Mouse (Mus musculus) monocyte, adult 2 months (primary cell): ENCODE results near the gene Mark4.

ENCODE experiments used
- DNase-seq, 2 experiments: peaks; one replicate each; pipeline ENCODE4 v3.0.0; 2022; ENCODE audit warnings: low spot score in 2 of 2, low read depth in 1 of 2

Gene Mark4

DNA sequence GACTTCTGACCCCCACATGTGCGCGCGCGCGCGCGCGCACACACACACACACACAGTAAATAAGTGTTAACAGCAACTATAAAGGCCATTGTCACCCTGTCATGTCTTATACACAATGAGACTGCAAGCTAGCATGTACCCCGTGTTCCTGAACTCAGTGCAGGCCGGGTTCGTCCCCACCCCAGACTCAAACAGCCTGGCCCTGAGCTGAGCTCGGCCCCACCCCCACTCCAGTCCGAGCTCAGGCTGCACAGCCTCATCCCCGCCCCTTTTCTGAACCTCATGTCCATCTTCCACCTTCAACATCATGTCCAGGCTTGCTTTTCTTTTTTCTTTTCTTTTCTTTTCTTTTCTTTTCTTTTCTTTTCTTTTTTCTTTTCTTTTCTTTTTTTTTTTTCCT, 11.7 kb upstream of the Mark4 start:
- no peak for DNase-seq

- no peak for DNase-seq
Measured at GRCm38 (mm10) chr7:19469404-19469803, 10.8 kb upstream of the Mark4 start.

DNA sequence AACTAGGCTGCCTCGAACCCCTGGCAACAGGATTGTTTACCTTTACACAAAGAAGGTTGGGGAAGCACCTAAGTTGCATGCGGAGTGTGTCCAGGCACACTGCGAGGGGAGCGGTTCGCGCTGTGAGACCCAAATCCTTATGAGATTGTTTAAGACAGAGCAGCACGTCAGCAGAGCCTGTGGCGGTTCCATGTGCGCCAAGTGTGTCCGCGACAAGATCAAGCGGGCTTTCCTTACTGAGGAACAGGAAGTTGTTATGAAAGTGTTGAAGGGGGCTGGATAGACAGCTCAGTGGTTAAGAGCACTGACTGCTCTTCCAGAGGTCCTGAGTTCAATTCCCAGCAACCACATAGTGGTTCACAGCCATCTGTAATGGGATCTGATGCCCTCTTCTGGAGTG, 9.7 kb upstream of the Mark4 start:
- DNase-seq, result no peak

GRCm38 (mm10) chr7:19467638-19468037, 9.0 kb upstream of the Mark4 start:
- no peak for DNase-seq

- DNase-seq, result no peak
Measured at GRCm38 (mm10) chr7:19466602-19467145, 8.1 kb upstream of the Mark4 start.

DNA sequence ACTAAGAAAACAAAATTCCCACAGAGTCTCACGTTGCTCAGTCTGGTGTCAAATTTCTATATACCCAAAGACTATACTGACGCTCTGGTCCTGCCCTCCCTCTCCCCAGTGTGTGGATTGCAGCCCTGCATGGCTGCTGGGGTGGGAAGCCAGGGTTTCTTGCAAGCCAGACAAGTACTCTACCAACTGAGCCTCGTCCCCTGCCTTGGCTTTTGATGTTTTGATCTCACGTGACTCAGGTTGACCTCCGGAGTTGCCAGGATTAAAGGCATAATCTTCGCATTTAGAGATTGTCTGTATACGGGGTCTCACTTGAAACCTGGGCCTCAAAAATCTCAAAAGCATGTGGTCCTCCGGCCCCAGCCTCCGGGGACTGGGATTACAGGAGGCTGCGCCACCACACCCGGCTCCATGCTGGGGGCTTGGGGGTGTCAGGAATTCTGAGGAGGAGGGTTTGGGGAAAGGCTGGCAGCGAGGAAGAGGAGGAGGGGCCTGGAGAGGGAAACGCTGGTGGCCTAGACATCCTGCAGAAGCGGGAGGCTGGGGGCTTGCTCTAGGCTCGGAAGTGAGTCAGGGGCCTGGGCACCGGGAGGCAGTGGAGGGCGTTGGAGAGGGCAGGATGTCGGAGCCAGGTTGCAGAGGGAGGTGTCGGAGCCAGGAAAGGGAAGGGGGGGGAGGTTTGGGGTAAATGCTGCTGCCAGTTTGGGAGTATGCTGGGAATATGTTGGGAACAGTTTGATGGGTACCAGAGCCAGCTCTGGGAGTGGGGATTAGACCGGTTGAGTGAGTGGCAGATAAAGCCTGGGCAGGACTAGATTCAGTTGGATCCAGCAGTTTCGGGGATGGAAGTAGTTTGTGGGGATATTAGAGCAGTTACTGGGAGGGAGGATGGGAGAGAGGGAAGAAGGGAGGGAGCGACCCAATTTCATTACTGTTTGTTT, 6.0 kb upstream of the Mark4 start:
- no peak for DNase-seq

GRCm38 (mm10) chr7:19462884-19463381, 4.3 kb upstream of the Mark4 start, which contains the start of gene Exoc3l2:
Gene Exoc3l2 (plus strand): TSS chr7:19463331.
- no peak for DNase-seq

DNA sequence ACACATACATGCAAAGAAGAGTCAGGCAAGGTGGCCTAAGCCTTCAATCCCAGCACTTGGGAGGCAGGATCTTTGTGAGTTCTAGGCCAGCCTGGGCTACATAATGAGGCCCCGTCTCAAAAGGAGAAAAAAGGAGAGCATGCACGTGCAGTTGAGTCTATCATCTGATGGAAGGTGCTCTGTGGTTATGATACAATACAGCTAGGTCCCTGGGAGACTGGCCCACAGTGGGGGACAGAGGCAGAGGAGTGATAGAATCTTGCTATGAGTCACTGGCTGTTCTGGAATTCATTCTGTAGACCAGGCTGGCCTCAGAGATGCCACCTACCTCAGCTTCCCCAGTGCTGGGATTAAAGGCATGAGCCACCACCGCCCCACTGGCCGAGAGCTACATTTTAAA, 3.8 kb upstream of the Mark4 start:
- no peak for DNase-seq

DNA sequence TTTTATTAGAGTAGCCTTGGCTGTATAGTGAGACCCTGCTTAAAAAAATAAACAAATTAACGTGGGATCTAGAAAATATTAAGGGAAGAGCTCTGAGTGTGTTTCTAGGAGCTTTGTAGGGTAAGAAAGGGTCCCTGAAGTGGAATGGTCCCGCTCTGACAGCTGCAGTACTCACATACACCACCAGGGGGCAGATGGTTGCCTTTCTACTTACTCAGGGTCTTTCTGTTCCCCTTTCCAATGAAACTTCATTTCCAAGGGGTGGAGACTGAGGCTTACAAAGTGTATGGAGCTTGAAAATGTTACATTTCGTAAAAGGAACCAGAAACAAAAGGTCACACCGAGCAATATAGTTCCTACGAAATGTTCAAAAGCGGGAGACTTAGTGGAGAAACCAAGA, 2.9 kb upstream of the Mark4 start:
- DNase-seq, result peak; percentile 57 to 78

GRCm38 (mm10) chr7:19460500-19460899, 1.9 kb upstream of the Mark4 start:
- DNase-seq, result no peak

DNA sequence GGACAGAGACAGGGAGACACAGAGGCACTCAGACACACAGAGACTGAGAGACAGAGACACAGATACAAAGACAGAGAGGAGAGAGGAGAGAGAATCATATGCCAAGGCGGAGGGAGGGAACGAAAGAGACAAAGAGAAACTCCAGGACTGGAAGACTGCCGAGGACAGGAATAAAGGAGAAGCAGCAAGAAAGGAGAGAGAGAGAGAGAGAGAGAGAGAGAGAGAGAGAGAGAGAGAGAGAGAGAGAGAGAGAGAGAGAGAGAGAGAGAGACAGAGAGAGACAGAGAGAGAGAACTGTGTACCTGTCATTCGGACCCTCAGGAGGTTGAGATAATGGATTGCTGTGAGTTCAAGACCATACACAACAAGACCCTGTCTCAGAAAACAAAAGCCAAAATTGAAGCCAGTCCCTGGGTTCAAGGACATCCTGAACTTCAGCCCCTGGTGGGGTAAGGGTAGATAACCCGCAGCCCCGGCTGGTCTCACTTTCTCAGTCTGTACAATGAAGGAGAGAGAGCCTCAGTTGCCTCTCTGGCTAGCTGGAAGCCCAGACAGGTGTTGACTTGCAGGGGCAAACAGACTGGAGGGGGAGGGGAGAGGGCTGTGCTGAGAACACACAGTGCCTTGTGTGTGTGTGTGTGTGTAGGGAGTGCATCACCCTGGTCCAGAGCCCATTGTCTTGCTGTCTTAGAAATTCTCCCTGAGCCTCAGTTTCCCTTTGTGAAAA, 686 bp upstream of the Mark4 start:
- DNase-seq, result no peak

DNA sequence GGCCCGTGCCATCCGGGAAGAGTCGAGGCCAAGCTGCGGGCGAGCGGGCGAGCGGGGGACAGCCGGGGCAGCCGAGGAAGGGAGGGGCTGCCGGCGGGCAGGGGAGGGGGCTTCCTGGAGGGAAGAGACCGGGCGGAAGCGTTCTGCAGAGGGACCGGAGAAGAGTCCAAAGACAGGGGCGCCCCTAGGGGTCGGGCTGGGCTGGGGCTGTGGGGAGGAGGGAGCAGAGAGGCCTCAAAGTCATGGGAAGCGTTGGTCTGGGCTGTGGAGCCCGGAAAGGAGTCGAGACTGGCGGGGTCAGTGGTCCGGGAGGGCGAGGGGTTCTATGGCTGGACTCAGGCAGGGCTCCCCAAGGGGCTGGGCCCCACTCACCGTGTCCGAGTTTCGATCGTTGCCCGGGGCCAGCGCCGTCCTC, 542 bp downstream of the Mark4 start:
- peak in 1 of 2 experiments; percentile 24 for DNase-seq

- no peak for DNase-seq
Measured at GRCm38 (mm10) chr7:19457414-19458071, 1.1 kb downstream of the Mark4 start.

- DNase-seq, result no peak
Measured at GRCm38 (mm10) chr7:19456628-19457027, 2.0 kb downstream of the Mark4 start.

GRCm38 (mm10) chr7:19455819-19456495, 2.7 kb downstream of the Mark4 start:
- no peak for DNase-seq

- DNase-seq, result no peak
Measured at GRCm38 (mm10) chr7:19455186-19455585, 3.4 kb downstream of the Mark4 start.

DNA sequence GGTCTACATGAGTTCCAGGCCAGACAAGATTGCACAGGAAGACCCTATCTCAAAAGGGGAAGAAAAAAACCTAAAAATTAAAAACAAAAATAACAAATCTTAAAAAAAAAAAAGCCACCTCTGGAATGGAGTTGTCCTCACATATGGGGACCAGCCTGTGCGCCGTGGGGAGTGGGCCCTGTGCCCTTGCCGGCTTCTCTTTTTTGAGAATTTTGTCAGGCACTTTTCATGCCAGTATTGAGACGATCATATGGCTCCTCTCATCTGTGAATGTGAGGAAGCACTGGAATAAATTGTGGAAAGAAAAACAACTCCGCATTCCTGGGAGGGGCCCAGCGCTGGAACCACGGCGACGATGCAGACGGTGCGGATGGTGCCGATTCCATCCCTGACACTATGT, 9.5 kb downstream of the Mark4 start:
- no peak for DNase-seq

DNA sequence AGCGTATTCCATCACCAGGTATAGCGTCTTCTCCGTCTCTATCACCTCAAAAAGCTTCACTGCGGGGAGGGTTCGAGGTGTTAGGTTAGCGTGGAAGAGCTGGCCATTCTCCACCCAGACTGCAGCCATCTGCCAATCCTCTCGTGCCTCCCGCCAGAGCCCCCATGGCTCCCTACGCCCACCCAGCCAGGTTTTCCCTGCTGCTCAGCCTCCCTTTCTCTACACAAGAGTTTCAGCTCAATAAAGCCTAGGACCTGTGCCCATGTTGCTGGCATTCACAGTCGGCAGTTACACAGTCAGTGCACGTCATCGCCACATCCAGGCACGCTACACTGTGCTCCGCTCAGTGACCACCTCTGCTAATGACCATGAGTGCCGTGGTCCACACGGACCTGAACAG, 10.9 kb downstream of the Mark4 start:
- DNase-seq, result no peak

DNA sequence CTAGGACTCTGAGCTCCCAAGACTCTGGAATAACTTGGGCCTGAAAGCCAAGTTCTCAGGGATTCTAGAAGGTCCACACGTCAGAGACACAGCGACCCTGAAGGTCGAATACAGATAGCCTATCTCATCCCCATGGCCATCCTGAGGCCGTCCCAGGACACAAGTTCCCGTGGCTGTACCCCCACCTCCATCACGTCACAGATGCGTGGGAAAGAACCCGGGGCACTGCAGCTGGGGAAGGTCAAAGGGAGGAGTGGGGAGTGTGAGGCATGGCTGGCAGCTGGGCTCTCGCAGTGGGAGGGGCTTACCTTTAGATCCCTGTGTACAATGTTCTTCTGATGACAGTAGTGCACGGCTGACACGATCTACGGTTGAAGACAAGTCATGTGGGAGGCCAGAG, 13.8 kb downstream of the Mark4 start:
- DNase-seq, result no peak

DNA sequence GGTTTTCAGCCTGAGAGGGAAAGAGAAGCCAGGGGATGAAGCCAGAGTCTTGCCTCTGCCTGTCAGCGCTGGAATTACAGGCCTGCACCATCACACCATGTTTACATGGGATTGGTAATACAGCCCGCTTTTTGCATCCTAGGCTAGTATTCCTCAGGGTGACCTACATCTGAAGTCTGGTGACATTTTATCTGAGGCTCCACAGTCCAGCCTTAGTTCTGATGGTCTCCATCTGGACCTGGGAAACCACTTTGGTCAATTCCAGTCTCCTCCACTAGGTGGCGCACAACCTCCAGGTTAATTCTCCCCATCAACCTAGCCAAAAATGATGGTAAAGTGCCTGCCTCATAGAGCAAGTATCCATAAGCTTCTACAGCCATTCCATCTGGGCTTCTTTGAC, 15.3 kb downstream of the Mark4 start:
- DNase-seq, result peak; percentile 48 to 67
